Mouse (Mus musculus) ES-Bruce4 (cell line): Measurements from ENCODE around the gene Cfap299. TPM values are rescaled to one million over a fixed set of nuclear protein-coding genes. Genes with fewer than 3 reads are reported as not detected.
"Not testable (repeated sequence)": the region's sequence is repeated elsewhere in the genome, so short reads cannot be mapped to it uniquely, and the experiment has no call there.

ENCODE experiments used
- H3K27ac ChIP-seq: 2 replicates; pipeline ENCODE4 v1.5.1; 2012; ENCODE audit warnings: low read length, inconsistent platforms; ENCODE audit not compliant: insufficient read depth
- H3K27me3 ChIP-seq: 2 replicates; pipeline ENCODE4 v1.6.1; 2012; ENCODE audit warnings: mild to moderate bottlenecking, low read length, inconsistent platforms; ENCODE audit not compliant: control insufficient read depth, poor library complexity, insufficient read depth, severe bottlenecking
- H3K36me3 ChIP-seq: 2 replicates; pipeline ENCODE4 v1.6.1; 2012; ENCODE audit warnings: inconsistent platforms, mild to moderate bottlenecking, low read length, moderate library complexity; ENCODE audit not compliant: control insufficient read depth, poor library complexity, insufficient read depth, severe bottlenecking
- H3K4me1 ChIP-seq: one replicate; pipeline ENCODE4 v1.8.1; 2011; ENCODE audit warnings: low read length; ENCODE audit not compliant: control insufficient read depth, insufficient read depth
- H3K4me3 ChIP-seq: 2 replicates; pipeline ENCODE4 v1.5.1; 2011; ENCODE audit warnings: low read depth, mild to moderate bottlenecking, low read length
- H3K9ac ChIP-seq: 2 replicates; pipeline ENCODE4 v1.6.1; 2012; ENCODE audit warnings: low read depth, mild to moderate bottlenecking, inconsistent platforms; ENCODE audit not compliant: poor library complexity, severe bottlenecking
- H3K9me3 ChIP-seq: replicated peaks from 2 replicates; pipeline ENCODE4 v1.6.1; 2012; ENCODE audit warnings: mild to moderate bottlenecking, low read length, inconsistent platforms; ENCODE audit not compliant: control insufficient read depth, poor library complexity, insufficient read depth, severe bottlenecking
- CTCF ChIP-seq: IDR thresholded peaks from one replicate; pipeline ENCODE4 v1.8.1; 2011; ENCODE audit warnings: low read depth, low read length
- EP300 ChIP-seq: IDR thresholded peaks from 2 replicates; pipeline ENCODE4 v1.6.1; 2011; ENCODE audit warnings: low read depth, low read length; ENCODE audit not compliant: insufficient read depth
- POLR2A ChIP-seq: IDR thresholded peaks from one replicate; pipeline ENCODE4 v1.8.1; 2011; ENCODE audit warnings: low read length; ENCODE audit not compliant: insufficient read depth
- polyA plus RNA-seq: library from polyadenylated mRNA; stranded (reverse); fragments of >200 nt; gene quantifications from 2 replicates; pipeline ENCODE4 v1.2.4, GENCODE M21; 2011; ENCODE audit warnings: low read depth; ENCODE audit not compliant: missing spikeins, insufficient read depth, insufficient read length

Cfap299 gene
- polyA plus RNA-seq, 1 experiment: 1.2 TPM

GRCm38 (mm10) chr5:98568481-98568880 is 239.4 kb downstream of the Cfap299 start:
- Histone ChIP-seq H3K27ac (no peak overlapping the region), H3K36me3 (no peaks in the 10 kb centered on the region), H3K27me3 (no peaks in the 10 kb centered on the region), H3K9me3 (no peaks in the 10 kb centered on the region), H3K4me3 (no peak overlapping the region), H3K4me1 (peaks cover 7% of the 10 kb centered on the region), H3K9ac (no peak overlapping the region)
- TF ChIP-seq CTCF (no peak), EP300 (no peak), POLR2A (no peak)

GRCm38 (mm10) chr5:98569029-98569513 is 240.0 kb downstream of the Cfap299 start:
- Histone ChIP-seq H3K9ac (no peak overlapping the region), H3K27ac (no peak overlapping the region), H3K4me3 (no peak overlapping the region)

GRCm38 (mm10) chr5:98572392-98572791 is 243.3 kb downstream of the Cfap299 start:
- Histone ChIP-seq H3K36me3 (no peaks in the 10 kb centered on the region), H3K27ac (no peak overlapping the region), H3K9ac (no peak overlapping the region), H3K27me3 (no peaks in the 10 kb centered on the region), H3K9me3 (no peaks in the 10 kb centered on the region), H3K4me3 (no peak overlapping the region), H3K4me1 (peaks cover 1% of the 10 kb centered on the region)
- TF ChIP-seq CTCF (no peak), POLR2A (no peak), EP300 (no peak)

More at GRCm38 (mm10) chr5:98569029-98569513, 240.0 kb downstream of the Cfap299 start:
- H3K27me3 ChIP-seq: no peaks in the 10 kb centered on the region
- no peaks in the 10 kb centered on the region for H3K36me3 ChIP-seq
- TF ChIP-seq EP300: no peak
- TF ChIP-seq POLR2A: no peak
- TF ChIP-seq CTCF: no peak
- peaks cover 4% of the 10 kb centered on the region for H3K4me1 ChIP-seq
- H3K9me3 ChIP-seq: no peaks in the 10 kb centered on the region

- TF ChIP-seq POLR2A: no peak
- TF ChIP-seq CTCF: no peak
- TF ChIP-seq EP300: no peak
- no peaks in the 10 kb centered on the region for H3K27me3 ChIP-seq
- no peak overlapping the region for H3K9ac ChIP-seq
- H3K27ac ChIP-seq: no peak overlapping the region
- no peaks in the 10 kb centered on the region for H3K4me1 ChIP-seq
- H3K36me3 ChIP-seq: no peaks in the 10 kb centered on the region
- H3K4me3 ChIP-seq: no peak overlapping the region
- H3K9me3 ChIP-seq: no peaks in the 10 kb centered on the region
These were observed 245.8 kb downstream of the Cfap299 start for GRCm38 (mm10) chr5:98574711-98575470.

- TF ChIP-seq EP300: no peak
- no peak for TF ChIP-seq POLR2A
- TF ChIP-seq CTCF: no peak
- H3K9me3 ChIP-seq: no peaks in the 10 kb centered on the region
- H3K9ac ChIP-seq: no peak overlapping the region
- no peak overlapping the region for H3K4me3 ChIP-seq
- no peaks in the 10 kb centered on the region for H3K4me1 ChIP-seq
- no peaks in the 10 kb centered on the region for H3K27me3 ChIP-seq
- no peaks in the 10 kb centered on the region for H3K36me3 ChIP-seq
- H3K27ac ChIP-seq: no peak overlapping the region
These were observed 246.3 kb downstream of the Cfap299 start for GRCm38 (mm10) chr5:98575471-98575834.

- H3K4me1 ChIP-seq, H3K36me3 ChIP-seq, H3K27ac ChIP-seq, H3K9ac ChIP-seq, H3K4me3 ChIP-seq, H3K27me3 ChIP-seq, H3K9me3 ChIP-seq: not testable (repeated sequence)
These were observed 247.4 kb downstream of the Cfap299 start for GRCm38 (mm10) chr5:98576538-98576937.
